Mouse (Mus musculus): ENCODE measurements around the gene Hbb-bh1. TPM values are rescaled to one million over a fixed set of nuclear protein-coding genes. Genes with fewer than 3 reads are reported as not detected.
"Not testable (repeated sequence)": the region's sequence is repeated elsewhere in the genome, so short reads cannot be mapped to it uniquely, and the experiment has no call there.

Gene Hbb-bh1
- total RNA-seq (2015; ENCODE audit: low replicate concordance) = not detected in 2 replicates
- total RNA-seq (2017; ENCODE audit: low replicate concordance) = not detected in 2 replicates

- no peak for ATAC-seq (replicated peaks; ENCODE audit: low FRiP score, poor library complexity, severe bottlenecking)
These were observed at the start of gene Hbb-bh1 for GRCm38 (mm10) chr7:103843034-103843433. Hbb-bh1 (minus strand) TSS chr7:103843164.

GRCm38 (mm10) chr7:103886152-103886551, 43.2 kb upstream of the Hbb-bh1 start, which contains the start of gene Olfr66:
Olfr66 (minus strand) TSS chr7:103886252.
- no peak for ATAC-seq (replicated peaks; ENCODE audit: low FRiP score, poor library complexity, severe bottlenecking)

GRCm38 (mm10) chr7:103877093-103877492, 34.1 kb upstream of the Hbb-bh1 start:
- peak; percentile 73 for ATAC-seq (replicated peaks; ENCODE audit: low FRiP score, poor library complexity, severe bottlenecking)

- no peak for ATAC-seq (replicated peaks; ENCODE audit: low FRiP score, poor library complexity, severe bottlenecking)
These were observed 31.5 kb upstream of the Hbb-bh1 start for GRCm38 (mm10) chr7:103874451-103874850.

- ATAC-seq (replicated peaks; ENCODE audit: low FRiP score, poor library complexity, severe bottlenecking) = 0 out of 2 replicates have a peak, but pooled peaks have one; percentile 34
These were observed 30.1 kb upstream of the Hbb-bh1 start for GRCm38 (mm10) chr7:103873064-103873463.

- peak; percentile 78 for ATAC-seq (replicated peaks; ENCODE audit: low FRiP score, poor library complexity, severe bottlenecking)
These were observed 27.7 kb upstream of the Hbb-bh1 start for GRCm38 (mm10) chr7:103870667-103871066.

GRCm38 (mm10) chr7:103865716-103866115, 22.8 kb upstream of the Hbb-bh1 start:
- peak; percentile 72 for ATAC-seq (replicated peaks; ENCODE audit: low FRiP score, poor library complexity, severe bottlenecking)

GRCm38 (mm10) chr7:103861531-103861930, 18.6 kb upstream of the Hbb-bh1 start:
- ATAC-seq (replicated peaks; ENCODE audit: low FRiP score, poor library complexity, severe bottlenecking) = peak; percentile 5; the same call in 1 of the 2 replicates

GRCm38 (mm10) chr7:103860855-103861254, 17.9 kb upstream of the Hbb-bh1 start:
- peak; percentile 65 for ATAC-seq (replicated peaks; ENCODE audit: low FRiP score, poor library complexity, severe bottlenecking)

- peak; percentile 77 for ATAC-seq (replicated peaks; ENCODE audit: low FRiP score, poor library complexity, severe bottlenecking)
These were observed 16.1 kb upstream of the Hbb-bh1 start for GRCm38 (mm10) chr7:103859076-103859475.

- ATAC-seq (replicated peaks; ENCODE audit: low FRiP score, poor library complexity, severe bottlenecking) = peak; percentile 27; the same call in 1 of the 2 replicates
These were observed 11.7 kb upstream of the Hbb-bh1 start for GRCm38 (mm10) chr7:103854669-103855068.

- ATAC-seq (replicated peaks; ENCODE audit: low FRiP score, poor library complexity, severe bottlenecking) = no peak
These were observed 10.1 kb upstream of the Hbb-bh1 start, which contains the start of gene Hbb-y for GRCm38 (mm10) chr7:103853090-103853489. Hbb-y (minus strand) TSS chr7:103853216.

- peak; percentile 50; the same call in 1 of the 2 replicates for ATAC-seq (replicated peaks; ENCODE audit: low FRiP score, poor library complexity, severe bottlenecking)
These were observed 1.8 kb upstream of the Hbb-bh1 start for GRCm38 (mm10) chr7:103844525-103845325.

GRCm38 (mm10) chr7:103840268-103840667, 2.7 kb downstream of the Hbb-bh1 start, which contains the start of gene Hbb-bh2:
Hbb-bh2 (minus strand) TSS chr7:103840520.
- ATAC-seq (replicated peaks; ENCODE audit: low FRiP score, poor library complexity, severe bottlenecking) = peak; percentile 61

- peak; percentile 68 for ATAC-seq (replicated peaks; ENCODE audit: low FRiP score, poor library complexity, severe bottlenecking)
These were observed 15.2 kb downstream of the Hbb-bh1 start, which contains the start of gene Hbb-bs for GRCm38 (mm10) chr7:103827808-103828207. Hbb-bs (minus strand) TSS chr7:103828096.

GRCm38 (mm10) chr7:103827139-103827538, 15.8 kb downstream of the Hbb-bh1 start:
- not testable (repeated sequence) for ATAC-seq (replicated peaks; ENCODE audit: low FRiP score, poor library complexity, severe bottlenecking)

GRCm38 (mm10) chr7:103826255-103826887, 16.6 kb downstream of the Hbb-bh1 start:
- peak; percentile 53 for ATAC-seq (replicated peaks; ENCODE audit: low FRiP score, poor library complexity, severe bottlenecking)

GRCm38 (mm10) chr7:103825536-103826254, 17.3 kb downstream of the Hbb-bh1 start:
- peak; percentile 53 for ATAC-seq (replicated peaks; ENCODE audit: low FRiP score, poor library complexity, severe bottlenecking)

- ATAC-seq (replicated peaks; ENCODE audit: low FRiP score, poor library complexity, severe bottlenecking) = no peak
These were observed 18.4 kb downstream of the Hbb-bh1 start for GRCm38 (mm10) chr7:103824597-103824996.

GRCm38 (mm10) chr7:103815085-103815484, 27.9 kb downstream of the Hbb-bh1 start:
- 0 out of 2 replicates have a peak, but pooled peaks have one; percentile 16 for ATAC-seq (replicated peaks; ENCODE audit: low FRiP score, poor library complexity, severe bottlenecking)
